ENCODE assay signal across 25 mouse cellular contexts in genomic region chr16:77648181-77648580, GRCm38 (mm10). TPM values are rescaled to one million over a fixed set of nuclear protein-coding genes. Genes with fewer than 3 reads are reported as not detected.
DNase-seq lines count a peak whose midpoint lies in the region; ATAC-seq and TF ChIP-seq lines count a peak whose summit lies in the region.
"Had no signal": no experiment of that assay in that cellular context is flagged by ENCODE, and none has a peak within 500 bp of the region (broad histone marks: within the 10 kb centered on the region; RNA-seq: fewer than 3 reads in every experiment).

No protein-coding gene starts in this region.

- peak; percentile 86 for DNase-seq in brain, embryonic 14.5 days (ENCODE audit: low read depth)
- DNase-seq in heart, postnatal 10 days, result no peak
- no peak for DNase-seq in thymus, postnatal 14 days
- DNase-seq: adrenal gland, postnatal 25 days; cerebellum, adult 8-10 months had no signal

- 19% methylated on average over 2 of the region's 2 CpGs for WGBS in forebrain, embryonic 13.5 days
- 18% methylated on average over 2 of the region's 2 CpGs for WGBS in hindbrain, embryonic 13.5 days
- 14% methylated on average over 2 of the region's 2 CpGs for WGBS in midbrain, embryonic 15.5 days
- 62% methylated on average over 2 of the region's 2 CpGs for WGBS in intestine, embryonic 15.5 days

- no peak for TF ChIP-seq POLR2A in brain, embryonic 14.5 days (IDR thresholded peaks at IDR 0.05; ENCODE audit: borderline replicate concordance, extremely low read depth, insufficient read depth, insufficient read length, poor library complexity, severe bottlenecking)

- H3K9me3 ChIP-seq in forebrain, embryonic 13.5 days (replicated peaks), result no peaks in the 10 kb centered on the region
- H3K9me3 ChIP-seq in hindbrain, embryonic 13.5 days, result no peaks in the 10 kb centered on the region
- no peaks in the 10 kb centered on the region for H3K9me3 ChIP-seq in midbrain, embryonic 15.5 days
- no peaks in the 10 kb centered on the region for H3K9me3 ChIP-seq in intestine, embryonic 15.5 days
- H3K9me3 ChIP-seq: embryonic facial prominence, embryonic 15.5 days; heart, embryonic 10.5 days; limb, embryonic 12.5 days had no signal

- H3K4me2 ChIP-seq in forebrain, embryonic 13.5 days, result peak overlapping the region; percentile 4; the same call in 1 of the 2 replicates
- H3K4me2 ChIP-seq in hindbrain, embryonic 13.5 days, result peak overlapping the region; percentile 37
- peak overlapping the region; percentile 35 for H3K4me2 ChIP-seq in midbrain, embryonic 15.5 days
- no peak overlapping the region for H3K4me2 ChIP-seq in intestine, embryonic 15.5 days (replicated peaks)
- H3K4me2 ChIP-seq: embryonic facial prominence, embryonic 15.5 days; limb, embryonic 12.5 days had no signal

- peak overlapping the region; percentile 50 for H3K9ac ChIP-seq in forebrain, embryonic 13.5 days
- peak overlapping the region; percentile 51; the same call in 1 of the 2 replicates for H3K9ac ChIP-seq in hindbrain, embryonic 13.5 days
- H3K9ac ChIP-seq in midbrain, embryonic 15.5 days, result 0 out of 2 replicates have a peak overlapping the region, but pooled peaks have one; percentile 1
- H3K9ac ChIP-seq in intestine, embryonic 15.5 days, result no peak overlapping the region
- H3K9ac ChIP-seq: embryonic facial prominence, embryonic 15.5 days; limb, embryonic 12.5 days; liver, embryonic 14.5 days had no signal

- intact Hi-C loops in heart, postnatal 10 days (cut with DNase I), result loop anchor here (10.0 kb wide), 1 partner anchor 947 kb away; no protein-coding TSS in a partner anchor

- no peaks in the 10 kb centered on the region for H3K27me3 ChIP-seq in forebrain, embryonic 13.5 days
- H3K27me3 ChIP-seq in hindbrain, embryonic 13.5 days, result no peaks in the 10 kb centered on the region
- H3K27me3 ChIP-seq in midbrain, embryonic 15.5 days (replicated peaks), result no peaks in the 10 kb centered on the region
- H3K27me3 ChIP-seq in intestine, embryonic 15.5 days (replicated peaks), result no peaks in the 10 kb centered on the region
- H3K27me3 ChIP-seq: embryonic facial prominence, embryonic 15.5 days; limb, embryonic 12.5 days; Patski had no signal

- peak overlapping the region; percentile 76 for H3K27ac ChIP-seq in forebrain, embryonic 13.5 days
- peak overlapping the region; percentile 88 for H3K27ac ChIP-seq in hindbrain, embryonic 13.5 days
- H3K27ac ChIP-seq in midbrain, embryonic 15.5 days, result peak overlapping the region; percentile 80
- no peak overlapping the region for H3K27ac ChIP-seq in intestine, embryonic 15.5 days
- H3K27ac ChIP-seq: embryonic facial prominence, embryonic 15.5 days; heart, embryonic 10.5 days; kidney, postnatal 0 days; limb, embryonic 12.5 days; liver, embryonic 14.5 days; stomach, postnatal 0 days had no signal

- ATAC-seq in forebrain, embryonic 13.5 days, result no peak
- ATAC-seq in hindbrain, embryonic 13.5 days (ENCODE audit: low FRiP score), result peak; percentile 19; the same call in 1 of the 2 replicates
- ATAC-seq in midbrain, embryonic 15.5 days (replicated peaks), result no peak
- no peak for ATAC-seq in intestine, embryonic 15.5 days
- ATAC-seq: activated CD4-positive, CD25-positive, alpha-beta regulatory T cell, adult 4 months; intestine, postnatal 0 days; lung, postnatal 0 days; Patski had no signal

- TF ChIP-seq CTCF in brain, embryonic 14.5 days (IDR thresholded peaks at IDR 0.05; ENCODE audit: borderline replicate concordance, extremely low read depth, insufficient read depth, insufficient read length), result no peak

- no peak overlapping the region for H3K4me3 ChIP-seq in forebrain, embryonic 13.5 days
- H3K4me3 ChIP-seq in hindbrain, embryonic 13.5 days, result 0 out of 2 replicates have a peak overlapping the region, but pooled peaks have one; percentile 5
- no peak overlapping the region for H3K4me3 ChIP-seq in midbrain, embryonic 15.5 days
- H3K4me3 ChIP-seq in intestine, embryonic 15.5 days (replicated peaks), result no peak overlapping the region
- H3K4me3 ChIP-seq: embryonic facial prominence, embryonic 15.5 days; heart, embryonic 10.5 days; limb, embryonic 12.5 days; myocyte had no signal

- H3K36me3 ChIP-seq in forebrain, embryonic 13.5 days (ENCODE audit: poor library complexity, severe bottlenecking), result no peaks in the 10 kb centered on the region
- no peaks in the 10 kb centered on the region for H3K36me3 ChIP-seq in hindbrain, embryonic 13.5 days
- H3K36me3 ChIP-seq in midbrain, embryonic 15.5 days (replicated peaks), result no peaks in the 10 kb centered on the region
- H3K36me3 ChIP-seq in intestine, embryonic 15.5 days, result no peaks in the 10 kb centered on the region
- H3K36me3 ChIP-seq: embryonic facial prominence, embryonic 15.5 days; heart, embryonic 10.5 days; limb, embryonic 12.5 days had no signal

- H3K4me1 ChIP-seq in forebrain, embryonic 13.5 days, result peaks cover 60% of the 10 kb centered on the region
- peaks cover 40% of the 10 kb centered on the region for H3K4me1 ChIP-seq in hindbrain, embryonic 13.5 days (replicated peaks)
- H3K4me1 ChIP-seq in midbrain, embryonic 15.5 days, result peaks cover 29% of the 10 kb centered on the region
- H3K4me1 ChIP-seq in intestine, embryonic 15.5 days (replicated peaks), result 0 out of 2 replicates have a peak, but pooled peaks cover 4% of the 10 kb centered on the region

RNA-seq across cellular contexts. Expression of gene Gm11146, which starts 46.3 kb away (rescaled TPM):
- not detected in 2 replicates for polyA plus RNA-seq in brain, embryonic 14.5 days (2012; rRNA removed)
- polyA plus RNA-seq in forebrain, embryonic 13.5 days (2015; fragmentation: Nextera tagmentation; extraction: Ambion mirVana), result not detected in 2 replicates
- not detected in 2 replicates for polyA plus RNA-seq in hindbrain, embryonic 13.5 days (2015; fragmentation: Nextera tagmentation; extraction: Ambion mirVana)
- not detected in 2 replicates for polyA plus RNA-seq in midbrain, embryonic 15.5 days (2015; fragmentation: Nextera tagmentation; extraction: Ambion mirVana)
- not detected in 2 replicates for polyA plus RNA-seq in intestine, embryonic 15.5 days (2015; fragmentation: Nextera tagmentation; extraction: Ambion mirVana)
- not detected for total RNA-seq in heart, postnatal 10 days (2021)
- total RNA-seq: adrenal gland, postnatal 25 days; gastrocnemius, postnatal 4 days; heart, postnatal 25 days; layer of hippocampus, adult 18-20 months; left cerebral cortex, adult 18-20 months; megakaryocyte, adult 5-6 weeks had no signal
- polyA plus RNA-seq: activated CD4-positive, CD25-positive, alpha-beta regulatory T cell, adult 4 months; embryonic facial prominence, embryonic 15.5 days; heart, embryonic 10.5 days; intestine, postnatal 0 days; kidney, postnatal 0 days; limb, embryonic 12.5 days; liver, embryonic 14.5 days; lung, postnatal 0 days; myocyte; Patski; stomach, postnatal 0 days had no signal
